Mouse (Mus musculus) hindbrain, embryonic 10.5 days (tissue): ENCODE data around the gene Olfr358. TPM values are rescaled to one million over a fixed set of nuclear protein-coding genes. Genes with fewer than 3 reads are reported as not detected.

Experiments used
- DNase-seq: peaks from one replicate; pipeline ENCODE4 v3.0.0-alpha.2; 2017; ENCODE audit warnings: low spot score
- H3K27ac ChIP-seq: fragments of 300-500 bp; sonication (generic); 2 replicates; pipeline ENCODE4 v1.5.1; 2016; ENCODE audit warnings: mild to moderate bottlenecking, moderate library complexity
- H3K27me3 ChIP-seq: fragments of 300-500 bp; sonication (generic); 2 replicates; pipeline ENCODE4 v1.6.1; 2016; ENCODE audit warnings: mild to moderate bottlenecking; ENCODE audit not compliant: poor library complexity, insufficient read depth, severe bottlenecking
- H3K36me3 ChIP-seq: fragments of 300-500 bp; sonication (generic); 2 replicates; pipeline ENCODE4 v1.6.1; 2016; ENCODE audit warnings: mild to moderate bottlenecking, moderate library complexity
- H3K4me1 ChIP-seq: fragments of 300-500 bp; sonication (generic); replicated peaks from 2 replicates; pipeline ENCODE4 v1.6.1; 2016; ENCODE audit warnings: mild to moderate bottlenecking
- H3K4me3 ChIP-seq: fragments of 300-500 bp; sonication (generic); 2 replicates; pipeline ENCODE4 v1.5.1; 2016; ENCODE audit warnings: mild to moderate bottlenecking, moderate library complexity
- H3K9me3 ChIP-seq: fragments of 300-500 bp; sonication (generic); 2 replicates; pipeline ENCODE4 v1.6.1; 2016; ENCODE audit warnings: mild to moderate bottlenecking, moderate library complexity
- WGBS: fragments of 180-500 bp; shearing (Covaris S2); methylation state at CpG from one replicate; pipeline ENCODE4 v1.1.7; 2016; 5-methylcytosine and 5-hydroxymethylcytosine counted together
- polyA plus RNA-seq: library from polyadenylated mRNA; unstranded; fragments of >200 nt; fragmentation: Nextera tagmentation; extraction: Ambion mirVana; gene quantifications from 2 replicates; pipeline ENCODE4 v1.2.1, GENCODE M21; 2016

Olfr358 gene
- not detected in 2 replicates for polyA plus RNA-seq

DNA sequence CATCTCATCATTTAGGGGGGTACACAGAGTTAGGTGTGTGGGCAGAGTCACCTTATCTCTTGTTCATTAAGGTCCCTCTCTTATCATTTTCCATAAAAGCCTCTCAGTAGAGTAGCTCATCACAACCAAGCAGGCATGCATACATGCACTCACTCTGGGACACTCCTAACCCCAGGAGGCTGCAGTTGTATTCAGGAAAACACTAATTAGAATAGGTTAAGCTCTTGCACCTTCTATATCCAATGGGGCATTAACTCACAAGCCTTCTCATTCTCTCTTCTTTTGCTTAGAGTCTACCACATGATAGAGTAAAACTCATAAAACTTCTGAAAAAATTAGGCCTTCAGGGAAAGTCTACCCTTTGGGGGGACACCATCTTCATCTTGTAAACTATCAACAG is at the start of gene Olfr358:
TSS of gene Olfr358 (minus strand) at position 101 of the 400 bp plus-strand sequence.
- Histone ChIP-seq H3K27me3 (no peaks in the 10 kb centered on the region), H3K4me3 (no peak within 1 kb of the TSS), H3K4me1 (no peaks in the 10 kb centered on the region), H3K36me3 (no peaks in the 10 kb centered on the region), H3K27ac (no peak within 1 kb of the TSS), H3K9me3 (peaks cover 34% of the 10 kb centered on the region)
- DNase-seq, result no peak

DNA sequence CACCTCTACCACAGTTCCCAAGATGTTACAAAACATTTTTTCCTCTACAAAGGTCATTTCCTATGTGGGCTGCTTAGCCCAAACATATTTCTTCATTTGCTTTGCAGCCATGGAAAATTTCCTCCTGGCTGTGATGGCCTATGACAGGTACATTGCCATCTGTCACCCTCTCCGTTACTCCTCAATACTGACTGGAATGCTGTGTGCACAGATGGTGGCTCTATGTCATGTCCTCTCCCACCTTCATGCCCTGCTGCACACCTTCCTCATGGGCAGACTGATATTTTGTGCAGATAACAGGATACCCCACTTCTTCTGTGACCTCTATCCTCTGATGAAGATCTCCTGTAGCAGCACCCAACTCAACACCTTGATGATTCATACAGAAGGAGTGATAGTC is 12.1 kb downstream of the Olfr358 start:
- H3K36me3 ChIP-seq, result no peaks in the 10 kb centered on the region
- H3K27ac ChIP-seq, result no peak overlapping the region
- H3K9me3 ChIP-seq, result peaks cover 38% of the 10 kb centered on the region; the same call in 1 of the 2 replicates
- no peaks in the 10 kb centered on the region for H3K4me1 ChIP-seq
- H3K27me3 ChIP-seq, result no peaks in the 10 kb centered on the region
- 84% methylated on average over 1 of the region's 1 CpGs for WGBS
- DNase-seq, result no peak
- no peak overlapping the region for H3K4me3 ChIP-seq

GRCm38 (mm10) chr2:36993527-36993926 is 15.6 kb downstream of the Olfr358 start, which contains the start of gene Olfr357:
Gene Olfr357, plus strand, starts transcription at chr2:36993827.
- Histone ChIP-seq H3K9me3 (peaks cover 36% of the 10 kb centered on the region; the same call in 1 of the 2 replicates), H3K36me3 (no peaks in the 10 kb centered on the region), H3K27ac (no peak within 1 kb of the TSS), H3K27me3 (no peaks in the 10 kb centered on the region), H3K4me1 (no peaks in the 10 kb centered on the region), H3K4me3 (no peak within 1 kb of the TSS)
- DNase-seq, result no peak
- WGBS, result 63% methylated on average over 1 of the region's 1 CpGs

Other genes with a start within 250 kb of the Olfr358 start
- not detected in 2 replicates for gene Olfr348, start 225.1 kb downstream of the Olfr358 start, polyA plus RNA-seq
- not detected in 2 replicates for gene Olfr50, start 218.8 kb downstream of the Olfr358 start, polyA plus RNA-seq
- gene Olfr3, start 192.3 kb downstream of the Olfr358 start, polyA plus RNA-seq, result not detected in 2 replicates
- not detected in 2 replicates for gene Olfr350, start 163.0 kb downstream of the Olfr358 start, polyA plus RNA-seq
- gene Olfr351, start 146.7 kb downstream of the Olfr358 start, polyA plus RNA-seq, result not detected in 2 replicates
- gene Olfr352, start 140.9 kb downstream of the Olfr358 start, polyA plus RNA-seq, result not detected in 2 replicates
- not detected in 2 replicates for gene Olfr353, start 116.4 kb downstream of the Olfr358 start, polyA plus RNA-seq
- not detected in 2 replicates for gene Olfr354, start 103.7 kb downstream of the Olfr358 start, polyA plus RNA-seq
- gene Olfr355, start 80.4 kb downstream of the Olfr358 start, polyA plus RNA-seq, result not detected in 2 replicates
- not detected in 2 replicates for gene Olfr356, start 72.2 kb downstream of the Olfr358 start, polyA plus RNA-seq
- gene Olfr357, start 15.5 kb downstream of the Olfr358 start, polyA plus RNA-seq, result not detected in 2 replicates
- not detected in 2 replicates for gene Olfr360, start 56.4 kb upstream of the Olfr358 start, polyA plus RNA-seq
- gene Olfr361, start 80.0 kb upstream of the Olfr358 start, polyA plus RNA-seq, result not detected in 2 replicates
- gene Olfr362, start 108.6 kb upstream of the Olfr358 start, polyA plus RNA-seq, result not detected in 2 replicates
- not detected in 2 replicates for gene Olfr364-ps1, start 130.0 kb upstream of the Olfr358 start, polyA plus RNA-seq
- not detected in 2 replicates for gene Olfr365, start 178.9 kb upstream of the Olfr358 start, polyA plus RNA-seq
- gene Olfr366, start 202.2 kb upstream of the Olfr358 start, polyA plus RNA-seq, result not detected in 2 replicates